Mouse (Mus musculus) olfactory bulb, adult 2 months (tissue): Measurements from ENCODE around the gene Lrrc49.

Source experiments
- CTCF ChIP-seq: fragments of 200-500 bp; IDR thresholded peaks from 2 replicates; pipeline ENCODE4 v1.5.1; 2012; ENCODE audit warnings: low read depth, mild to moderate bottlenecking, low read length, moderate library complexity; ENCODE audit not compliant: insufficient read depth
- POLR2A ChIP-seq: fragments of 200-500 bp; IDR thresholded peaks from 2 replicates; pipeline ENCODE4 v1.6.1; 2012; ENCODE audit warnings: mild to moderate bottlenecking, low read depth, low read length, moderate library complexity; ENCODE audit not compliant: insufficient read depth

GRCm38 (mm10) chr9:60672568-60672967 lies 15.4 kb downstream of the Lrrc49 start:
- TF ChIP-seq CTCF = no peak
- TF ChIP-seq POLR2A = no peak
